Mouse (Mus musculus) spleen, adult 2 months (tissue): Measurements from ENCODE around the gene Gm4301.
"Not testable (repeated sequence)": the region's sequence is repeated elsewhere in the genome, so short reads cannot be mapped to it uniquely, and the experiment has no call there.

ENCODE experiments used
- CTCF ChIP-seq: fragments of 200-500 bp; IDR thresholded peaks from 2 replicates; pipeline ENCODE4 v1.5.1; 2011; ENCODE audit warnings: mild to moderate bottlenecking, inconsistent platforms; ENCODE audit not compliant: insufficient read depth, insufficient read length, insufficient replicate concordance; ENCODE audit errors: extremely low read depth
- POLR2A ChIP-seq: fragments of 200-500 bp; IDR thresholded peaks from 2 replicates; pipeline ENCODE4 v1.6.1; 2011; ENCODE audit warnings: low read depth, low read length, inconsistent platforms

GRCm38 (mm10) chr10:100340536-100340935, 5.1 kb downstream of the Gm4301 start, which contains the start of gene Gm4302:
- TF ChIP-seq POLR2A, CTCF: not testable (repeated sequence)
